8 mouse cellular contexts compared by ENCODE assay signal in genomic region chr12:104851711-104852508, GRCm38 (mm10). TPM values are rescaled to one million over a fixed set of nuclear protein-coding genes. Genes with fewer than 3 reads are reported as not detected.
DNase-seq lines count a peak whose midpoint lies in the region; ATAC-seq and TF ChIP-seq lines count a peak whose summit lies in the region.

No protein-coding gene starts in this region.

- no peak overlapping the region for H3K9ac ChIP-seq in forebrain, embryonic 15.5 days (replicated peaks)
- H3K9ac ChIP-seq in hindbrain, embryonic 13.5 days, result no peak overlapping the region
- H3K9ac ChIP-seq in limb, embryonic 11.5 days (ENCODE audit: low read length), result no peak overlapping the region
- H3K9ac ChIP-seq in midbrain, embryonic 12.5 days (replicated peaks), result no peak overlapping the region; the same call in 1 of the 2 replicates

- no peaks in the 10 kb centered on the region for H3K36me3 ChIP-seq in forebrain, embryonic 15.5 days
- H3K36me3 ChIP-seq in hindbrain, embryonic 13.5 days, result no peaks in the 10 kb centered on the region
- no peaks in the 10 kb centered on the region for H3K36me3 ChIP-seq in limb, embryonic 11.5 days (ENCODE audit: control insufficient read depth, insufficient read depth, low read length)
- no peaks in the 10 kb centered on the region for H3K36me3 ChIP-seq in midbrain, embryonic 12.5 days
- H3K36me3 ChIP-seq in thymus, adult 2 months (ENCODE audit: control insufficient read depth, insufficient read depth, low read length), result no peaks in the 10 kb centered on the region

- peak; percentile 73 for ATAC-seq in forebrain, embryonic 15.5 days (replicated peaks)
- ATAC-seq in hindbrain, embryonic 13.5 days (ENCODE audit: low FRiP score), result 0 out of 2 replicates have a peak, but pooled peaks have one; percentile 69
- ATAC-seq in limb, embryonic 11.5 days (ENCODE audit: insufficient number of reproducible peaks, low FRiP score, low TSS enrichment, low read depth), result peak; percentile 90
- peak; percentile 61 for ATAC-seq in midbrain, embryonic 12.5 days (ENCODE audit: low FRiP score, low read depth)
- ATAC-seq in megakaryocyte-erythroid progenitor cell, adult 5-6 weeks (replicated peaks; ENCODE audit: low FRiP score, low TSS enrichment, poor library complexity, severe bottlenecking), result no peak

- no peak for TF ChIP-seq CTCF in thymus, adult 2 months (IDR thresholded peaks at IDR 0.05; ENCODE audit: borderline replicate concordance, control insufficient read depth, extremely low read depth, insufficient read depth, low read length, poor library complexity)

- no peak overlapping the region for H3K4me3 ChIP-seq in forebrain, embryonic 15.5 days
- no peak overlapping the region for H3K4me3 ChIP-seq in hindbrain, embryonic 13.5 days
- H3K4me3 ChIP-seq in limb, embryonic 11.5 days (ENCODE audit: low read depth, low read length), result no peak overlapping the region
- H3K4me3 ChIP-seq in midbrain, embryonic 12.5 days, result no peak overlapping the region
- no peak overlapping the region for H3K4me3 ChIP-seq in thymus, adult 2 months (ENCODE audit: control insufficient read depth, insufficient read depth, low read length)

- H3K4me1 ChIP-seq in forebrain, embryonic 15.5 days, result no peaks in the 10 kb centered on the region
- H3K4me1 ChIP-seq in hindbrain, embryonic 13.5 days (replicated peaks), result peaks cover 13% of the 10 kb centered on the region; the same call in 1 of the 2 replicates
- peaks cover 2% of the 10 kb centered on the region; the same call in 1 of the 2 replicates for H3K4me1 ChIP-seq in limb, embryonic 11.5 days (ENCODE audit: control insufficient read depth, insufficient read depth, low read length)
- peaks cover 9% of the 10 kb centered on the region for H3K4me1 ChIP-seq in midbrain, embryonic 12.5 days
- H3K4me1 ChIP-seq in thymus, adult 2 months (replicated peaks; ENCODE audit: control insufficient read depth, insufficient read depth, low read length), result no peaks in the 10 kb centered on the region

- no peak overlapping the region for H3K4me2 ChIP-seq in forebrain, embryonic 15.5 days (replicated peaks)
- 0 out of 2 replicates have a peak overlapping the region, but pooled peaks have one; percentile 4 for H3K4me2 ChIP-seq in hindbrain, embryonic 13.5 days
- peak overlapping the region; percentile 38 for H3K4me2 ChIP-seq in limb, embryonic 11.5 days (ENCODE audit: low read depth, severe bottlenecking)
- H3K4me2 ChIP-seq in midbrain, embryonic 12.5 days (replicated peaks), result peak overlapping the region; percentile 21

- WGBS in forebrain, embryonic 15.5 days, result 35% methylated on average over 16 of the region's 16 CpGs
- WGBS in hindbrain, embryonic 13.5 days, result 30% methylated on average over 16 of the region's 16 CpGs
- WGBS in limb, embryonic 11.5 days, result 9% methylated on average over 16 of the region's 16 CpGs
- 36% methylated on average over 16 of the region's 16 CpGs for WGBS in midbrain, embryonic 12.5 days
- WGBS in thymus, adult 2 months, result 65% methylated on average over 16 of the region's 16 CpGs

- no peaks in the 10 kb centered on the region for H3K9me3 ChIP-seq in forebrain, embryonic 15.5 days
- no peaks in the 10 kb centered on the region for H3K9me3 ChIP-seq in hindbrain, embryonic 13.5 days
- no peaks in the 10 kb centered on the region for H3K9me3 ChIP-seq in limb, embryonic 11.5 days (ENCODE audit: control insufficient read depth, low read length)
- no peaks in the 10 kb centered on the region for H3K9me3 ChIP-seq in midbrain, embryonic 12.5 days

- peak; percentile 90 for DNase-seq in Muller cell, postnatal 12 days (ENCODE audit: inconsistent ontology term)
- peak; percentile 80 for DNase-seq in adrenal gland, adult 2 months
- DNase-seq in limb, embryonic 11.5 days (ENCODE audit: low spot score), result peak; percentile 88
- no peak for DNase-seq in thymus, adult 2 months

- no peak for TF ChIP-seq POLR2A in thymus, adult 2 months (IDR thresholded peaks at IDR 0.05; ENCODE audit: control insufficient read depth, extremely low read depth, insufficient read depth, low read length, poor library complexity)

- H3K27me3 ChIP-seq in forebrain, embryonic 15.5 days, result no peaks in the 10 kb centered on the region
- no peaks in the 10 kb centered on the region for H3K27me3 ChIP-seq in hindbrain, embryonic 13.5 days
- H3K27me3 ChIP-seq in limb, embryonic 11.5 days (ENCODE audit: control insufficient read depth, insufficient read depth, low read length), result no peaks in the 10 kb centered on the region
- 0 out of 2 replicates have a peak, but pooled peaks cover under 1% of the 10 kb centered on the region for H3K27me3 ChIP-seq in midbrain, embryonic 12.5 days
- H3K27me3 ChIP-seq in thymus, adult 2 months (ENCODE audit: control insufficient read depth, insufficient read depth, low read length), result no peaks in the 10 kb centered on the region

- no peak overlapping the region for H3K27ac ChIP-seq in forebrain, embryonic 15.5 days (replicated peaks)
- no peak overlapping the region for H3K27ac ChIP-seq in hindbrain, embryonic 13.5 days
- peak overlapping the region; percentile 52; the same call in 1 of the 2 replicates for H3K27ac ChIP-seq in limb, embryonic 11.5 days (replicated peaks; ENCODE audit: low read depth, low read length)
- no peak overlapping the region for H3K27ac ChIP-seq in midbrain, embryonic 12.5 days (replicated peaks)
- H3K27ac ChIP-seq in thymus, adult 2 months (ENCODE audit: control insufficient read depth, insufficient read depth, low read length), result no peak overlapping the region

RNA-seq across cellular contexts. Expression of gene Clmn, which starts 13.0 kb away (rescaled TPM):
- total RNA-seq in adrenal gland, adult 2 months (2021), result 10 to 100 TPM in 1 of 2 experiments, 1 to 10 TPM in 1; 9.3 to 13.1 TPM
- 1.4 and 1.5 TPM in 2 replicates for polyA plus RNA-seq in adrenal gland, adult 2 months (2012; rRNA removed)
- 1.0 and 1.2 TPM in 2 replicates for polyA plus RNA-seq in forebrain, embryonic 15.5 days (2015; fragmentation: Nextera tagmentation; extraction: Ambion mirVana)
- 1.2 and 2.1 TPM in 2 replicates for polyA plus RNA-seq in hindbrain, embryonic 13.5 days (2015; fragmentation: Nextera tagmentation; extraction: Ambion mirVana)
- 5.9 and 6.3 TPM in 2 replicates for polyA plus RNA-seq in limb, embryonic 11.5 days (2014; fragmentation: Nextera tagmentation; extraction: Ambion mirVana)
- 2.2 and 2.5 TPM in 2 replicates for polyA plus RNA-seq in midbrain, embryonic 12.5 days (2016; fragmentation: Nextera tagmentation; extraction: Ambion mirVana)
- not detected in 2 replicates for total RNA-seq in megakaryocyte-erythroid progenitor cell, adult 5-6 weeks (2014; fragmentation: Nextera tagmentation)
- not detected in 2 replicates for total RNA-seq in megakaryocyte-erythroid progenitor cell, adult 5-6 weeks (2017)
- 0.75 and 1.0 TPM in 2 replicates for polyA plus RNA-seq in thymus, adult 2 months (2012; rRNA removed)
